Mouse (Mus musculus): ENCODE measurements at regions not wholly inside any gene's neighbourhood (a gene's known extent, or its start where the extent isn't known, plus 50 kb on each side); places are given as distances from the start of the nearest gene placed in this dataset.

GRCm38 (mm10) chr9:31794911-31795310 lies 118.4 kb downstream of the Barx2 start:
- DNase-seq (ENCODE audit: low spot score), result peak; percentile 18

DNA sequence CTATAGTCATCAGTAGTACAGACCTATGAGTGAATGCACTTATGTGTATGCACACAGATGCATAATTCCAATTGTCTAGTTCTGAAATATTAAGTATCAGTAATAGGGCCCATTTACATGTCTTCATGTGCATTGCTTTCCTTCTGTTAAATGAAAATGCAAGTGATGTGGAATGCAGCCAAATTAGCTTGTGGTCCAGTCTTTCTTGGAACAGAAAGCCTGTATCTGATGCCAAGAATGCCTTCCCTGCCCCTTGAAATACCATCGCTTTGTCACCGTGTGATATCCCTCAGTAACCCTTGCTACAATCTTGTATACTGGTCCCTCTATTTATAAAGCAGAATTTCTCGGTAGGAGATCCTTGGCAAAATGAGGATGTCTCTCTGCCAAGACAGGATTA lies 137.3 kb downstream of the Barx2 start:
- DNase-seq (ENCODE audit: low spot score), result no peak

DNA sequence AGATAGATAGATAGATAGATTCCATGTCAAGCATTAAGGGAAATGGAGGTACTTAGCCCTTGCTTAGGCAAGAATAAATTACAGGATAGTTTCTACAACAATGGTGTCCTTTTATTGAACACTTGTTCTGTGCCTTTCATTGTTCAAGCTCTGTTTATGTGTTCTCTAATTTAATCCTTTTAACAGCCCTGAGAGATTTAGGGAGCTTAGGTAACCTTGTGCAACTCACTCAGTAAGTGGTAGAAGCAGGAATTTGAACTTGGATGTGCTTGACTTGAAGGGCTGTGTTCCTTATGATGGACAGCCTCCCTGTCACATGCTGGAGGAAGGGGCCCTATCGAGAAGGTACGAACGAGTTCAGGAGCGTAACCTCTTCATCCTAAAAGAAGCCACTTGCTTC lies 147.9 kb downstream of the Barx2 start:
- DNase-seq (ENCODE audit: low spot score), result no peak

DNA sequence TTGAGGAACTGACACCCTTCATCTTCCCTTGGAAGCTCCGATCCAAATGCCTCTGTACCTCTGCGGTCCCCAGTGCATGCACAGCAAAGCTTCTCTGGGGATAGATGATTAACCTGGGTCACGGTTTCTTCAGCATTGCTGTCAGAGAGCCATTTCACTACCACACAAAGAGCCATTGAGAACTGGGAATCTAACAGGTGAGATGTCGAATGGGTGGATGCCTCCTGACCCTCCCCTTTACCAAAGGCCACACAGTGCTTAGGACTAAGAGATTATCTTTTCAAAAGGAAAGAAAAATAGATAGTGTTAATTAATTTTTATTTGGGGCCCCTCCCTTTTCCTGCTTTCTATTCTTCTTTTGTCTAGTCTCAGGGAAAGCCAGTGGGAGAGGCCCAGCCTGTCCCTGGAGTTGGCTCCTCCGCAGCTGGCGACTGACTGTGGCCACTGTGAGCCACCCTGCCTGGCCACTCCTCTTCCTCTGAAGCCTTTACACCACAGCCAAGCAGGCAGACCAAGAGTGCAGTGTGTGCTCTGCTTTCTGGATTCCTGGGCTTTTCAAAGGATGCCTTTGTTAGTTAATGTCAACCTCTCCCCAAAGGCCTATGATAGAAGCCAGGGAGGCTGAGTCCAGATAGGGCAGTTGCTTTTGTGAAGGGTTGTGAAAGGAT lies 155.2 kb downstream of the Barx2 start:
- no peak for DNase-seq (ENCODE audit: low spot score)

DNA sequence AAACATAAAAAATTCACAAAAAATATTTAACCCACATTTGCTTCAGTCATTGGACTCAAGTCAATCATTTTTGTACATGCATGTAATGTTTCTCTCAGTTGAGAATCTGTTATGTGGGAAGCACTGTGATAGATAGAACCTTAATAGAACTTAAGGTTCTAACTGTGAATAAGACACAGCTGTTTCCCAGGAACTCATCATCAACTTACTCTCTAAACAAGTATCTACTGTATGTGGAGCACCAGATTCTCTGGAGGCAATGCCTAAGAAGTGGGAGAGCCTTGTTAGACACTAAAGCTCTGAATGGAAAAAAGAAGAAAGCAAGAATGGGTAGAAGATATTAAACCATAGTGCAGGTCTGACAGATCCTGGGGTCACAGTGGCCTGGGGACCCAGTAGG lies 182.8 kb downstream of the Barx2 start:
- DNase-seq (ENCODE audit: low spot score), result no peak

DNA sequence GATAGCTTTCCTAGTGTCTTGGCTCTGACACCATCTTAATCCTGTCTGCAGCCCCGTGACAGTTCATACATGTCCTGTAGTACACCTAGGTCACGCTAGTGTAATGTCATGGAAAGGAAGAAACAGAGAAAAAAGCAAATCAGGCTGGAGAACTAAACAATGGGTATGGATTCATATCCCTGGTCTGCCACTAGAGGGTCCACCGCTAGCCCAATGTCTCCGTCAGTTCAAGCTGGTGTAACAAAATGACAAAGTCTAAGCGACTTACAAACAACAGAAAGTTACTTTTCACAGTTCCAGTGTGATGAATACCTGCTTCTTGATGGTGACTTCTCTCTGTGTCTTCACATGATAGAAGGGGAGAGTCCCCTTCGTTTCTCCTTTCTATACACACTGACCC lies 194.0 kb downstream of the Barx2 start:
- no peak for DNase-seq (ENCODE audit: low spot score)

- no peak for DNase-seq (ENCODE audit: low spot score)
Measured at GRCm38 (mm10) chr9:31710022-31710421, 203.2 kb downstream of the Barx2 start.

- DNase-seq (ENCODE audit: low spot score), result no peak
Measured at GRCm38 (mm10) chr9:31706688-31707087, 206.6 kb downstream of the Barx2 start.

- no peak for DNase-seq (ENCODE audit: low spot score)
Measured at GRCm38 (mm10) chr9:31690921-31691475, 222.3 kb downstream of the Barx2 start.

GRCm38 (mm10) chr9:31688398-31688705 lies 224.1 kb upstream of the Tmem45b start:
- no peak for DNase-seq (ENCODE audit: low spot score)

DNA sequence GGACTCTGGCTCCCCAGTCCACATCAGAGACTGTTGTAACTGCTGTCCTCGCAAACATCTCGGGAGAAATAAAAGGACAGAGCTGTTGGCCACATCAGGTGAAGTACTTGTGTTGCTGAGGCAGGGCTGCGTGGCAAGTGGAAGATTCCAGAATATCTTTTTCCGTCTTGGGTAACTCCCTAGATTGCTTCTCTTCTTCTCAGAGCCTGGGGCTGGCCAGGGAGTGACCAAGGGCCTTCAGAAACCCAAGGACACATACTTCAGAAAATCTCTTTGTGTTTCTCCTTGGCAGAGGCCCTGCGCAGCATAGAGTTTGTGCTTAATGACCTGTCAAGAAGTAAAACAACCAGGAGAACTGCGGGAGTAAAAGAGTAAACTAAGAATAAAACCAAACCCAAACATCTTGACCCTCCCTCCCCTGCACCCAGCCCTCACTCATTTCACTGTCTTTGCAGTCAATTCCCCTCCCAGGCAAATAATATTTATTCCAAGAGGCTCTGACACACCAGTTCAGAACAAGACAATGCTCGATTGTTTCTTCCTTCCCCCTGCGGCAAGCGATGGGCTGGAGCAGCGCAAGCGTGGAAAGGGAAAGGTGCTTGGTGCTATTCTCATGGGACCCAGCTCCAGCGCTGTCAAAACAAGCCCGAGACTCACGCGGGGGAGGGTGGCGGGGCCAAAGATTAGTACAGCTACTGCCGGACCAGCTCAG lies 223.6 kb upstream of the Tmem45b start:
- DNase-seq (ENCODE audit: low spot score), result no peak

- DNase-seq (ENCODE audit: low spot score), result no peak
Measured at GRCm38 (mm10) chr9:31686466-31686865, 222.2 kb upstream of the Tmem45b start.

DNA sequence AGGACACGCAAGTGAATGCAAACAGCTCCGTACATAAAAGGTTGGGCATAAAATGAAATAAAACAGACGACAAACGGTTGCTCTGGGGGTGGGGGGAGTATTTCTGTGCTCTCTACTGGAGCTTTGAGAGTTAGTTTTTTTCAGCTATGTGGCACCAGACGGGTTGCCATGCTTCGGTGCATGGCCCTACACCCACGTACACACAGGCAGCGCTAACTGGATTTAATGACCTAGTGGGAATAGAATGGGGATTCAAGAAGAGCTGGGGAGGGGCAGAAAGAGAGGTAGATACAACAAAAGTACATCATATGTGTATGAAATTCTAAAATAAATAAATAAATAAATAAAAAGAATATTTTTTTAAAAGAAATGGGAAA lies 220.5 kb upstream of the Tmem45b start:
- DNase-seq (ENCODE audit: low spot score), result no peak

DNA sequence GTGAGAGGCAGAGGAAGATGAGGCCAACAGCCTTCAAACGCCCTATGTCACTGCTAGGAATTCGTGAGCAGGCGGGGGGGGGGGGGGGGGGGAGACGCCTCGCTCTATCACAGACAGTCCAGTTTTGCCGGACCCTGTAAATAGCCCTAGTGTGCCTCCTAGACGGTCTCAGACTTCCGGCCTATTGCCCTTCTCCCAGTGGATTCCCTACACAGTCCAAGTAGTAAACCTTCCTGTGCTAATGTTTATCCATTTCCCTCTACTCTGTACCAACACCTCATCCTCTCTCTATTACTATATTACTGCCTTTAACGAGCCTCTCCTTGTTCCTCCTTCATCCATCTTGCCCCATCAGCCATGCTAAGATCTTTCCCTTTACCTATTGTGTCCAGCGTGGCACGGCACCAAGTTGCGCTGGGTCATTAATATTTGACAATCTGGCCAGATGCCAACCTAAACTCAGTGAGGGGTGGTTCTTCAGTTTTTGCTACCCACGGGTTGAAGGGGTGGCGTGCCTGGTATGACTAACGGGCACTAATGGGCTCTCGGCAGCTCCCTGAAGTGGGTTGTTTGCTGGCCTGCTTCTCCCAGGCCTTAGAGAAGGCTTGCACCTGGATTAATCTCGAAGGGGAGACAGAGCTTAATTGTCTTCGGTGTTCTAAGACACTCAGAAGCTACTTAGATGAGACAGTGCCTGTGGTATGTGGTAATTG lies 220.0 kb upstream of the Tmem45b start:
- DNase-seq (ENCODE audit: low spot score), result no peak

GRCm38 (mm10) chr9:31683302-31684081 lies 219.2 kb upstream of the Tmem45b start:
- DNase-seq (ENCODE audit: low spot score), result no peak

DNA sequence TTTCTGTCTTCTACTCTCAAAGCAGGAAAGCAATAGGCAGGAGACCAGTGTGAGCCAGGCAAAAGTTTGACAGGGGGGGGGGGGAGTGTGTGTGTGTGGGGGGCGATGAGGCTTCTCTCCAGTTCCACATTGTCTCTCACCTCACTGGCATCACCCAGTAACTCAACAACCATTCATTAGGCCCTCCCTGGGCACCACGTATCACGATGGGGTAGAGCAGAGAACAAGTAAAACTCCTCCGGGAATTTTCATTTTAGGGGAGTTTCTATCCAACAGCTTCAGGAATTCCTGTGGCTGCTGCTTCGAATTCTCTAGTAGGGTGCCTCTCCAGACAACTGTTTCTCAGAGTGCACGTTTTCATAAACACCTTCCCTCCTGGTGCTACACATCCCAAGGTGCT lies 218.6 kb upstream of the Tmem45b start:
- no peak for DNase-seq (ENCODE audit: low spot score)

DNA sequence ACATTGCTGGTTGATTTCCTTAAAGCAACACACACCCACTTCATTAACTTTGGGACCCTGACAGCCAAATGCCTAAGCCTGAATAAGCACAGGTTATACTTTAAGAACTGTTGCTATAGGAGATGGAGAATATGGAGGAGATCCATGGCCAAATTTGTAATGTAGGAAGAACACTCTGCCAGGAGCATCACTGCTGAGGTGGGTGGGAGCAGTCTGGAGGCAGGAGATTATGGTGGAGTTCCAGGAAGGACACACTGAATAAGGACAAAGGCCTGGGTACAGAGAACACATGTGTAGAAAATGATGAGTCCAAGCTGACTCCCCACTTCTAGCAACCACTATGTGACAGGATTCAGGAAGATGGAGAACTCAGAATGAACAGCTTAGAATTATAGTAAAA lies 212.9 kb upstream of the Tmem45b start:
- no peak for DNase-seq (ENCODE audit: low spot score)

DNA sequence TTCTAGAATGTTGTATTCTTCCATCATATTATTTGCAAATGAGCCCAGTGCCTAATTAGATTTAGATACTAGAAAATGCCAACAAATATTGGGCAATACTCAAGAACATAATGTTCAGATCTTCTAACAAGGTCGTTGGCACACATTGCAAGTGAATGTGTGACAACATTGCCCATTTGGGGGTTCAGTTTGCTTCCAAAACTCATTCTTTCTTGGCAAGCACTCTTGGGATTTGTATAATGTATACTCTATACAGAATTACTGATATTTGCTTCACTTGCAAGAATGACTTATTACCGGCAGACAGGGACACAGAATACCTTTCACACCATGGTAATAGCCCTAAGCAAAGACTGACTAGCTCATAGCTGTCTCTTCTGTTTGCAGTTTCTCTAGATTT lies 194.8 kb upstream of the Tmem45b start:
- no peak for DNase-seq (ENCODE audit: low spot score)

DNA sequence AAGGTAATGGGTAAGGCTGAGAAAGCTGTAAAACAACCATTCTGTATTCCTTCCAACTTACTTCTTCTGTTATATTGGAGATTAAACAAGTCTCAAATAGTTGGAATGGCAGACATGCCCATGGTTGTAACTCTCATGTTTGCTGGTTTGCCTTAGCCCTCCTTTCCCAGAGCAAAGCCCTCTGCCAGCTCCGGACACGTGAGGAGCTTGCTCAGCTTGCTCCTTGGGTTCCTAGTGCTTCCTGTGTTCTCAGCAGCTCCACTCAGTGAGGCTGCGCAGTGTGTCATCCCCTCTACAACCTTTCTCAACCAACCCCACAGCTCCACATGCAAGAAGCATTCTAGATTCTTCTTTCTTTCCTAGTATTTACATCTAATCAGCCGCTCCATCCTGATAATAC lies 193.3 kb upstream of the Tmem45b start:
- DNase-seq (ENCODE audit: low spot score), result no peak

DNA sequence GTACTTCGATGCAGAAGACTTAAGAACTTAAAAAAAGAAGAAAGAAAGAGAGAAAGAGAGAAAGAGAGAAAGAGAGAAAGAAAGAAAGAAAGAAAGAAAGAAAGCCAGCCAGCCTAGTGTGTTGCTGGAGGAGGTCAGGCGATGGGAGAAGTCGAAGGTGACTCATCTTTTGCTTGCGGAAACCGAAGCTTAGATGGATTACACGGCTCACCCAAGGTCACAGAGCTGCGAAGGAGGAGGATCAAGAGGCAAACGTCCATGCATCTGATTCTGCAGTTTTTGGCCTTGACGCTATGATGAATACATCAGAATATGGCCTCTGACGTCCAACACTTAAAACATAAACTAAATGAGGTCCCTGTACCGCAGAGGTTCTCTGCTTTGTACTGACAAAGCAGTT lies 192.4 kb upstream of the Tmem45b start:
- no peak for DNase-seq (ENCODE audit: low spot score)

DNA sequence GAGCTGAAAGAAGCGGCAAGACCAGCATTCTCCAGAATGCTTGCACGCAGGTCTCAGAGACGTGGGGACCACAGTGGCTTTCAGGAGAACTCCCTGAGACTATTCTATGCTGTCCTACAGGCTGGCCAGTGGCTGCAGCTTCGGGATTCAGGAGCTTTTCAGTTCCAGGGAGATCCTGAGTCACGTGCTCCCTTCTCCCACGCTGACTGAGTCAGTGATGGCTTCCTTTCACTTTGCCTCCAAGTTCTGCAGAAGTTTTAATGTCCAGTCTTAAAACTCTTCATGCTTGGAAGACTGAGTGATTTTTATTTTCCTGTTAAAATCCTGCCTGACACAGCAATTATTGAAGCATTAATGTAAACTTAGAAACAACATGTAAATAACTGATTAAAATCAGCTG lies 190.5 kb upstream of the Tmem45b start:
- no peak for DNase-seq (ENCODE audit: low spot score)

DNA sequence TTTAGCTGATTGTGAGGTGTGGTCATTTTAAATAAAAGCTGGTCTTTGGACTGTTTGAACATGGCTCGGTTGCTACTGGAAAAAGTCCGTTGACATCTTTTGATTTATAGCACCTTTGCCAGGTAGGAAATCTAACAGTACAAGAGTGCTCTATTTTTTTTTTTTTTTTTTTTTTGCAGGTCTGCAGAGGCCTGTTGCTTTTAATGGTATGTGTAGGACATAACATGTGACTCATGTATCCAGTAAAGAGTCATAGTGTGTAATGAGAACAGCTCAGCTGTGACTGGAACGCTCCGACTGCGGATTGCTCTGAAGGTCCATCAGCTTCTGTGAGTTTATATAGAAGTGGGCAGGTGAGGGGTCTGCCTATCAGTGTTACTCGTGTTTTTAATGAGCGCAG lies 190.0 kb upstream of the Tmem45b start:
- DNase-seq (ENCODE audit: low spot score), result no peak

- no peak for DNase-seq (ENCODE audit: low spot score)
Measured at GRCm38 (mm10) chr9:31653788-31654187, 189.5 kb upstream of the Tmem45b start.
